Mouse (Mus musculus) left cerebral cortex, adult 8-10 months (tissue): ENCODE data around the gene Memo1. TPM values are rescaled to one million over a fixed set of nuclear protein-coding genes. Genes with fewer than 3 reads are reported as not detected.
A peak's percentile ranks its signal among the peaks of the same experiment; 100 is the strongest.

Experiments
- DNase-seq, 2 experiments: peaks; one replicate each; pipeline ENCODE4 v3.0.0; 2022; ENCODE audit warnings: low spot score in 2 of 2
- total RNA-seq, 4 experiments: library from RNA; stranded (reverse); gene quantifications; 2 replicates each; pipeline ENCODE4 v1.2.4; 2022

Memo1 gene
- total RNA-seq, 4 experiments from 2014 or later: 36.5 to 43.7 (median 39.9) TPM

GRCm38 (mm10) chr17:74294426-74295025, 795 bp downstream of the Memo1 start:
- DNase-seq: peak; percentile 35 to 69

GRCm38 (mm10) chr17:74293687-74294425, 1.5 kb downstream of the Memo1 start:
- peak in 1 of 2 experiments; percentile 29 for DNase-seq

- no peak for DNase-seq
Observed at GRCm38 (mm10) chr17:74291640-74292361, 3.5 kb downstream of the Memo1 start.

GRCm38 (mm10) chr17:74290869-74291268, 4.5 kb downstream of the Memo1 start:
- no peak for DNase-seq

- DNase-seq: no peak
Observed at GRCm38 (mm10) chr17:74290198-74290597, 5.1 kb downstream of the Memo1 start.

GRCm38 (mm10) chr17:74288626-74289025, 6.7 kb downstream of the Memo1 start:
- DNase-seq: no peak

GRCm38 (mm10) chr17:74286140-74286730, 9.1 kb downstream of the Memo1 start:
- DNase-seq: no peak

GRCm38 (mm10) chr17:74285730-74286129, 9.6 kb downstream of the Memo1 start:
- DNase-seq: no peak

GRCm38 (mm10) chr17:74284397-74285115, 10.8 kb downstream of the Memo1 start:
- DNase-seq: no peak

- no peak for DNase-seq
Observed at GRCm38 (mm10) chr17:74282024-74282423, 13.3 kb downstream of the Memo1 start.

GRCm38 (mm10) chr17:74278966-74279869, 16.1 kb downstream of the Memo1 start:
- DNase-seq: no peak

- DNase-seq: no peak
Observed at GRCm38 (mm10) chr17:74274471-74274870, 20.9 kb downstream of the Memo1 start.

GRCm38 (mm10) chr17:74272683-74273205, 22.6 kb downstream of the Memo1 start:
- no peak for DNase-seq

- no peak for DNase-seq
Observed at GRCm38 (mm10) chr17:74271541-74272268, 23.6 kb downstream of the Memo1 start.

- DNase-seq: no peak
Observed at GRCm38 (mm10) chr17:74270205-74270604, 25.1 kb downstream of the Memo1 start.

GRCm38 (mm10) chr17:74267415-74268180, 27.7 kb downstream of the Memo1 start:
- no peak for DNase-seq

GRCm38 (mm10) chr17:74265636-74266035, 29.7 kb downstream of the Memo1 start:
- DNase-seq: no peak

- no peak for DNase-seq
Observed at GRCm38 (mm10) chr17:74265156-74265505, 30.2 kb downstream of the Memo1 start.
